Mouse (Mus musculus): Measurements from ENCODE around the gene Gm28845. TPM values are rescaled to one million over a fixed set of nuclear protein-coding genes. Genes with fewer than 3 reads are reported as not detected.

Gene Gm28845
- polyA plus RNA-seq (2015; fragmentation: Nextera tagmentation; extraction: Ambion mirVana): not detected in 2 replicates

DNA sequence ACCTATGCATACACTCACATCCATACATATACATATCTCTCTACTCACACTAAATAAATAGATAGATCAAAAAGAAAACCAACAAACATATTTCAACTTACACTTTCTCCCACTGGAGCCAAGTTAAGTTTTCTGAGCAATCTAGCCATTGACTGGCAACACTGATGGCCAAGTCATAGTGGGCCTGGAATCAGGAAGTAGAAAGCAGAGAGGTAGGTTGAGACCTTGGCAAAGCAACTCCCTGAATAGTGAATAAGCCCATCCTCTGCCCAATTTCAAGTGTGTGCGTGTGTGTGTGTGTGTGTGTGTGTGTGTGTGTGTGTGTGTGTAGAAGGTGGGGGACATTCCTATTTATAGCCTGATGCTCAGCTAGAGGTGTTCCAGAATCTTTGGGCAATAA, at the start of gene Gm28845:
Gene Gm28845, minus strand, starts transcription at position 121 of the 400 bp plus-strand sequence.
- Histone ChIP-seq H3K4me1 (no peaks in the 10 kb centered on the region), H3K9ac (no peak within 1 kb of the TSS), H3K36me3 (ENCODE audit: poor library complexity, severe bottlenecking) (no peaks in the 10 kb centered on the region), H3K27me3 (no peaks in the 10 kb centered on the region), H3K27ac (no peak within 1 kb of the TSS), H3K9me3 (replicated peaks) (no peaks in the 10 kb centered on the region), H3K4me2 (no peak within 1 kb of the TSS), H3K4me3 (no peak within 1 kb of the TSS)
- 94% methylated on average over 1 of the region's 1 CpGs for WGBS
- no peak for ATAC-seq

DNA sequence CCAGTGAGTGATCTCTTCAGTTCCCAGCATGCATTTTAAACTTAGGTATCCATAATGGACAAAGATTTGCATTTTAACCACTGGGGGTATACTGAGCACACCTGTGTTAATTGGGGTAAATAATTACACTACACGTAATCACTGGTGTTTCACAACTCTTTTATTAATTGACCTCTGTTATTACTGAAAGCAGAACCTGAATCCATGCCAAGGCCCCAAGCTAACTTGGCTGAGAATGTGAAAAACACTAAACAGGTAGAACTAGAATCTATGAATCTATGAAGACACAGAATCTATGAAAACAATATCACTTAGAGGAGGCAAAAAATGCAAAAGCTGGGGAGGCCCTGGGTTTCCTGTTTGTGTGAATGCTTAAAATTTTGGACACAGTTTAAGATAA, 48.1 kb upstream of the Gm28845 start:
- no peak overlapping the region for H3K9ac ChIP-seq
- H3K4me2 ChIP-seq: no peak overlapping the region
- H3K27me3 ChIP-seq: no peaks in the 10 kb centered on the region
- H3K9me3 ChIP-seq (replicated peaks): no peaks in the 10 kb centered on the region
- peaks cover 97% of the 10 kb centered on the region for H3K36me3 ChIP-seq (ENCODE audit: poor library complexity, severe bottlenecking)
- 73% methylated on average over 1 of the region's 1 CpGs for WGBS
- H3K4me1 ChIP-seq: peaks cover 13% of the 10 kb centered on the region
- no peak overlapping the region for H3K27ac ChIP-seq
- no peak for ATAC-seq
- H3K4me3 ChIP-seq: no peak overlapping the region

DNA sequence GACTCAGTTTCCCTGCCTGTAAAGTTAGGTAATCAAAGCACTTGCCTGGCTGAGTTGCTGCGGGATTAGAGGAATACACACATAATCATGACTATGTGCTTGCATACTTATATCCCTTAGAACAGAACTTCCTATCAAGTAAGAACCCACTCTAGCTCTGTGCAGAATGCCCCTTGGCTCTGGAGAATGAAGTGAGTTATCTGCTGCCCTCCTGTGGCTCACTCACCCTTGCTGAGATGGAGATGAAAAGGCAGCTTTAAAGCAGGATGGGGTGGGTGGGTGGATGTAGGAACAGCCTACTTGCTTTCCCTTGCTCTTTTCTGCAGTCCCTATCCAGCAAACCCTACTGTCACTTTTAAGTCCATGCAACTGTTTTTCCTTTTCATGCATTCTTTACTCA, 42.9 kb upstream of the Gm28845 start:
- Histone ChIP-seq H3K4me1 (no peaks in the 10 kb centered on the region), H3K4me2 (no peak overlapping the region), H3K9ac (no peak overlapping the region), H3K9me3 (replicated peaks) (no peaks in the 10 kb centered on the region), H3K27me3 (no peaks in the 10 kb centered on the region), H3K4me3 (no peak overlapping the region), H3K36me3 (ENCODE audit: poor library complexity, severe bottlenecking) (peaks cover 94% of the 10 kb centered on the region), H3K27ac (no peak overlapping the region)
- WGBS: 97% methylated on average over 1 of the region's 1 CpGs
- ATAC-seq: no peak

DNA sequence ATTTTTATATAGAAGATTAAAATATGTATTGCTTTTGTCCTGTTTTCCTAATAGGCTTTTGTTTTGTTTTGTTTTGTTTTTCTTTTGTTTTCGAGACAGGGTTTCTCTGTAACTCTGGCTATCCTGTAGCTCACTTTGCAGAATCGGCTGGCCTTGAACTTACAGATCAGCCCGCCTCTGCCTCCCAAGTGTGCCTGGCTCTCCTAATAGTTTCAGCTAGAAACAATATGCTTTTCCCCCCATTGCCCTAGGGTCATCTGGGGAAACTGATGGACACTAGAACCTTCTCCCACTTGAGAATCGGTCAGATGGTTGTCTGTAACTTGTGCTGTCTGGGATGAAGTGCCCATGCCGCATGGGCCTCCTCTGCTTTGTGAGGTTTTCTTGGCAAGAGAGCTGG, 36.8 kb upstream of the Gm28845 start:
- Histone ChIP-seq H3K4me3 (no peak overlapping the region), H3K36me3 (ENCODE audit: poor library complexity, severe bottlenecking) (peaks cover 44% of the 10 kb centered on the region), H3K4me2 (no peak overlapping the region), H3K4me1 (no peaks in the 10 kb centered on the region), H3K27ac (no peak overlapping the region), H3K27me3 (no peaks in the 10 kb centered on the region), H3K9ac (no peak overlapping the region), H3K9me3 (replicated peaks) (no peaks in the 10 kb centered on the region)
- ATAC-seq: no peak
- 89% methylated on average over 5 of the region's 5 CpGs for WGBS

DNA sequence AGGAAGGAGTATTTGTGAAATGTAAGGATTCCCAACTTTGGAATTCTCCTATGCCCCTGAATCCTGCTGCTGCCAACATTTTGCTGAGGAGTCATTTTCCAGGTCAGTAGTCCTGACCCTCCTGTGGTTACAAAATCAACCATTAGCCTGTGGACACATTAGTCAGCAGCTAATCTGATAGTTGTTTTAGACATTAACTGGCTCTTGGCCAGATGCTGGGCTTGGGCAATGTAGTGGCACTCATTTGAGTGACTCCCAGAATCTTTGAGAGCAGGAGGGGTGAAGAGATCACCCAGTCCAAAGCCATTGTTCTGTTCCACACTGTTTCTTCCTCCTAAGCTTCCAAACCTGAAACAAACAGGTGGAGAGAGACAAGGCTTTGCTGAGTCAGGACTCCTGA, 35.5 kb upstream of the Gm28845 start:
- Histone ChIP-seq H3K4me2 (no peak overlapping the region), H3K36me3 (ENCODE audit: poor library complexity, severe bottlenecking) (peaks cover 31% of the 10 kb centered on the region), H3K9ac (no peak overlapping the region), H3K9me3 (replicated peaks) (no peaks in the 10 kb centered on the region), H3K4me1 (no peaks in the 10 kb centered on the region), H3K4me3 (no peak overlapping the region), H3K27ac (no peak overlapping the region), H3K27me3 (no peaks in the 10 kb centered on the region)
- no peak for ATAC-seq

DNA sequence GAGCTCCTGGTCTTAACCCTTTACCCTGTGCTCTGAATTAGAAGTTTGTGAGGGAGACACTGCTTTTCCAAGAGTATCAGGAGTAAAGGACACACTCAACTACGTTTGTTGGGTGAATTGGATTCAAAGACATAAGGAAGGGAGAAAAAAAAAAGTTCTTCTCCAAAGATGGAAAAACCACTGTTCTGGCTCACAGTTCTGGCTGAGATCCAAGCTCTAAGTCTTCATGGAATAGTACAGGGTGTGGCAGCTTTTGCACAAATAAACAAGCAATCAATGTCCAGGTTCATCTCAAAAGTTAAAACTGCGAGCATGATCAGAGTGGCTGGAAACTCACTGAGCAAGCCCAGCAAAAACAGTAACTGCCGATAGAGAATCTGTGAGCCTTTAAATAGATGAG, 28.6 kb upstream of the Gm28845 start:
- no peaks in the 10 kb centered on the region for H3K36me3 ChIP-seq (ENCODE audit: poor library complexity, severe bottlenecking)
- no peaks in the 10 kb centered on the region for H3K27me3 ChIP-seq
- H3K4me3 ChIP-seq: no peak overlapping the region
- H3K27ac ChIP-seq: no peak overlapping the region
- no peak overlapping the region for H3K9ac ChIP-seq
- H3K9me3 ChIP-seq (replicated peaks): no peaks in the 10 kb centered on the region
- no peak for ATAC-seq
- 86% methylated on average over 3 of the region's 3 CpGs for WGBS
- H3K4me1 ChIP-seq: no peaks in the 10 kb centered on the region
- no peak overlapping the region for H3K4me2 ChIP-seq

DNA sequence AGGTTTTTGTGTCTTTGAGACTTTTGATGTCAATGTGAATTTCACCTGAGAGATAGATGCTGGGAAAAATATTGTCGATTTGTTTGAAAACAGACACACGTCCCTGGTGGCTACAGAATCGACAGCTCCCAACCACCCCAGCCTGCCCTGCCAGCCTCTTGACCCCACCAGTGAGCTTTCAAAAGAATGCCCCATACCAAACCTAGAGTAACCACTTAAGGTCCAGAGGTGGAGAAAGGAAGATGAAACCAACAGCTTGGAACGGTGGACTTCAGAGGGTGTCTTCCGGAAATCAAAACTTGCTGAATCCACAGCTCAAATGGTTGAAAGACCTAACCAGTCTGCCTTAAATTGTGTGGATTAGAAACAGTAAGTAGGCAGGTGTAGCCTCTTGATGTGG, 28.0 kb upstream of the Gm28845 start:
- WGBS: 91% methylated on average over 5 of the region's 5 CpGs
- ATAC-seq: no peak
- Histone ChIP-seq H3K27ac (no peak overlapping the region), H3K9me3 (replicated peaks) (no peaks in the 10 kb centered on the region), H3K36me3 (ENCODE audit: poor library complexity, severe bottlenecking) (no peaks in the 10 kb centered on the region), H3K4me3 (no peak overlapping the region), H3K9ac (no peak overlapping the region), H3K4me1 (no peaks in the 10 kb centered on the region), H3K27me3 (no peaks in the 10 kb centered on the region), H3K4me2 (no peak overlapping the region)

DNA sequence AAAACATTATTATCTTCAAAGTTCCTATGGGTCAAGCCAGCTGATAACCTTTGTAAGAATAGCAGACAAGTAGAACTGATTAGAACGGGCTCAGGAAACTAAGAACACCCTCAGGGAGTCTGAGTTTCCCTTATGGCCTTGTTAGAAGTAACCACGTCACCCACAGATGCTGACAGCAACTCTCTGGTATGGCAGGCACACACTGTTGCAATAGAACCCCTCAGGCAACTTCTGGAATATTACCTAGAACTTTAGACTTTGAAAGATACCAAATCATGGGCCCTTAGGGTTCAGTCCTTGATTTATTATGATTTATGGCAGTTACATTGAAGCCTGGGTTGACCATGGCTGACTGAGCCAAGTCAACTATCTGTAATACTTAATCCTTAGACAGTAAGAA, 27.2 kb upstream of the Gm28845 start:
- 73% methylated on average over 2 of the region's 2 CpGs for WGBS

DNA sequence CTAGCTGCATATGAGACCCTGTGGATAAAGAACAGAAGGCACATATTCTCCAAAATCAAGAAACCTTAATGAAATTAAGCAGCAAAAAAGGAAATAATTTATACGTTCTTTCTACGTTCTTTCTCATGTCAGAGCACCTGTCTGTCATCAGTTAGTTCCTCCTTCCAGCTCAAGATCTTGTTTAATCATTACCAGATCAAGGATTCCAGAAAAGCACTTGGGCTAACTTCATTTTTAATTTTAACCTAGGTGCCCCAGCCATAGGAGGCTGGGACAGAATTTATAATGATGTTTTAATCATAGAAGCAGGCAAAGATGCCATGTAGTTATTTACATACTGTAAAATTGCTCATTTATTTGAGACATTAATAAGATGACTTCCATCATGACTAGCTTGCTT, 25.4 kb upstream of the Gm28845 start:
- Histone ChIP-seq H3K9me3 (replicated peaks) (no peaks in the 10 kb centered on the region), H3K9ac (no peak overlapping the region), H3K27ac (no peak overlapping the region), H3K4me2 (no peak overlapping the region), H3K27me3 (no peaks in the 10 kb centered on the region), H3K4me1 (no peaks in the 10 kb centered on the region), H3K36me3 (ENCODE audit: poor library complexity, severe bottlenecking) (no peaks in the 10 kb centered on the region), H3K4me3 (no peak overlapping the region)
- WGBS: 87% methylated on average over 2 of the region's 2 CpGs
- no peak for ATAC-seq

More for the DNA sequence above, 27.2 kb upstream of the Gm28845 start:
- Histone ChIP-seq H3K4me2 (no peak overlapping the region), H3K4me3 (no peak overlapping the region), H3K27ac (no peak overlapping the region), H3K9me3 (replicated peaks) (no peaks in the 10 kb centered on the region), H3K4me1 (no peaks in the 10 kb centered on the region), H3K9ac (no peak overlapping the region), H3K27me3 (no peaks in the 10 kb centered on the region), H3K36me3 (ENCODE audit: poor library complexity, severe bottlenecking) (no peaks in the 10 kb centered on the region)
- ATAC-seq: no peak

DNA sequence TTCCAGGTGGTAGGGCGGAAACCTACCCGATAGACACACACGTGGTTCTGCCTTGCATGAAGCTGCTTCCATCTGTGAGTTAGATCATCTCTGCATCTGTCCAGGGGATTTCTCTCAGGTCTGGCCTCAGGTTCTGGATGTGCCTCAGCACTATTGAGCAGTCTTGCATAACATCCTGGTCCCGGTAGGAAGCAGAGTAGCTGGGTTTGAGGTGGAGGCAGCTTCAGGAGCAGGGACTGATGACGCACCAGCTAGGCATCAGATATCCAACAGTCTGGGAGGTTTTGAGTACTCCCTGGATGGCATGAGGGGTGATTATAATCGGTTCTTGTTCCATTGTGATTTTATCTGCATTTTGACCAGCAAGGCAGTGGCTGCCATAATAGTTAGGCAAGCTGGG, 18.2 kb upstream of the Gm28845 start:
- no peak for ATAC-seq
- WGBS: 86% methylated on average over 6 of the region's 6 CpGs
- Histone ChIP-seq H3K36me3 (ENCODE audit: poor library complexity, severe bottlenecking) (no peaks in the 10 kb centered on the region), H3K27ac (no peak overlapping the region), H3K4me1 (no peaks in the 10 kb centered on the region), H3K9ac (no peak overlapping the region), H3K27me3 (no peaks in the 10 kb centered on the region), H3K4me2 (no peak overlapping the region), H3K4me3 (no peak overlapping the region), H3K9me3 (replicated peaks) (no peaks in the 10 kb centered on the region)

DNA sequence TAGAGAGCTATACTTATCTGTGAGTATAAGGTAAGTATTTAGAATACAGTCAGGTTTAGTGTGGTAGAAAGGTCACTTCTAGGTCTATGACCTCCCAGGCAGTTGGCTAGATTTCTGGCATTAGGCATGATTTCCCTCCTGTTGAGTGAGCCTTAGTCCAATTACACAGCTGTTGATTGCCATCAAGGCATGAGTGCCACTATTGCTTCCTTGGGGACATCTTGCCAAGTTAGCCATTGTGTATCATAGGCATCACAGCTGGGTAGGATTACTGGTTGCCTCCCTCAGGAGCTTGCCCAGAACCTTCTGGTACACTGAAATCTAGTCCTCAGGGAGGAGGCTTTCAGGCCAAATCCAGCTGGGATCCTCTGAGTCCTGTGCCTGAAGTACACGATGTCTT, 13.5 kb upstream of the Gm28845 start:
- H3K36me3 ChIP-seq (ENCODE audit: poor library complexity, severe bottlenecking): no peaks in the 10 kb centered on the region
- no peak overlapping the region for H3K9ac ChIP-seq
- H3K27ac ChIP-seq: no peak overlapping the region
- H3K4me2 ChIP-seq: no peak overlapping the region
- no peak overlapping the region for H3K4me3 ChIP-seq
- no peak for ATAC-seq
- H3K9me3 ChIP-seq (replicated peaks): no peaks in the 10 kb centered on the region
- H3K4me1 ChIP-seq: no peaks in the 10 kb centered on the region
- H3K27me3 ChIP-seq: no peaks in the 10 kb centered on the region
- WGBS: 81% methylated on average over 1 of the region's 1 CpGs

DNA sequence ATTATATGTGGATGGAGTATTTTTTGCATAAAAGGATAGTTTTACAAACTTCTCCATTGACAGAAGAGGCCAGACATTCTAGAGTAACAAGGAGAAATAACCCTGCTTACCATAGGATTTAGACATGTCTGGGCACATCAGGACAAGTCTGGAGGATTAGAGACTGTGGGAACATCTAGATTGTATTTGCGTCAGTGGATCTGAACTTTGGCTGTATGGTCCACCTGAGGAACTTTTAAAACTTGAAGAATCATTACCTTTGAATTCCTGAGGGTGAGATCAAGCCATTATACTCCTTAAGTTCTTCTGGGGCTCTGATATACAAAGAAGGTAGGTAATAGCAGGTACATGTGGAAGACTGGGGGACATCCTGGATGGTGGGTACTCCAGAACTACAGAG, 12.3 kb upstream of the Gm28845 start:
- H3K4me3 ChIP-seq: no peak overlapping the region
- WGBS: 91% methylated on average over 1 of the region's 1 CpGs

DNA sequence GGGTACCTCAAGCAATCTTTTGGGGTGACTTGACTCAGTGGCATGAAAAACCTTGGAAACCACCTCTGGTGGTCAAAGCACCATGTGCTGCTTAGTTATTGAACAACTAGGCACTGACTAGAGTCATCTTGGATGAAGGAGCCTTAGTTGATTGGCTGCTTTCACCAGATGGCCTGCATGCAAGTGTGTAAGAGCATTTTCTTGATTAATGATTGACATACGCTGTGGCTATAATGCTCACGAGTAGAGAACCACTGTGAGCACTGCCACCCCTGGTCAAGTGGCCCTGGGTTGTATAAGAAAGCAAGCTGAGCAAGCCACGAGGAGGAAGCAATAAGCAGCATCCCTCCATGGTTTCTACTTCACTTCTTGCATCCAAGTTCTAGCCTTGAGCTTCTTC, 10.9 kb upstream of the Gm28845 start:
- Histone ChIP-seq H3K4me3 (no peak overlapping the region), H3K27me3 (no peaks in the 10 kb centered on the region), H3K9me3 (replicated peaks) (no peaks in the 10 kb centered on the region), H3K4me2 (no peak overlapping the region), H3K27ac (no peak overlapping the region), H3K4me1 (no peaks in the 10 kb centered on the region), H3K9ac (no peak overlapping the region), H3K36me3 (ENCODE audit: poor library complexity, severe bottlenecking) (no peaks in the 10 kb centered on the region)
- no peak for ATAC-seq
- WGBS: 76% methylated on average over 3 of the region's 3 CpGs

More for the DNA sequence above, 12.3 kb upstream of the Gm28845 start:
- H3K36me3 ChIP-seq (ENCODE audit: poor library complexity, severe bottlenecking): no peaks in the 10 kb centered on the region
- no peak overlapping the region for H3K4me2 ChIP-seq
- H3K27me3 ChIP-seq: no peaks in the 10 kb centered on the region
- no peak overlapping the region for H3K9ac ChIP-seq
- no peaks in the 10 kb centered on the region for H3K9me3 ChIP-seq (replicated peaks)
- H3K27ac ChIP-seq: no peak overlapping the region
- no peaks in the 10 kb centered on the region for H3K4me1 ChIP-seq
- ATAC-seq: no peak

Data from forebrain, embryonic 13.5 days (tissue).